Mouse (Mus musculus) erythroblast, embryonic 14.5 days (primary cell): ENCODE measurements at regions not wholly inside any gene's neighbourhood (a gene's known extent, or its start where the extent isn't known, plus 50 kb on each side); places are given as distances from the start of the nearest gene placed in this dataset.

Source experiments
- H3K27me3 ChIP-seq: 2 replicates; pipeline ENCODE4 v1.6.1; 2012; ENCODE audit warnings: inconsistent platforms; ENCODE audit not compliant: control insufficient read depth
- H3K36me3 ChIP-seq: 2 replicates; pipeline ENCODE4 v1.6.1; 2012; ENCODE audit warnings: mild to moderate bottlenecking, inconsistent platforms; ENCODE audit not compliant: control insufficient read depth
- H3K4me1 ChIP-seq: 2 replicates; pipeline ENCODE4 v1.6.1; 2012; ENCODE audit warnings: inconsistent platforms; ENCODE audit not compliant: control insufficient read depth
- H3K4me3 ChIP-seq: replicated peaks from 2 replicates; pipeline ENCODE3; 2012; ENCODE audit warnings: moderate library complexity, mild to moderate bottlenecking, inconsistent platforms
- H3K9me3 ChIP-seq: 2 replicates; pipeline ENCODE4 v1.6.1; 2012; ENCODE audit warnings: low read length, inconsistent platforms, mixed read lengths; ENCODE audit not compliant: control insufficient read depth
- GATA1 ChIP-seq: IDR thresholded peaks from 2 replicates; pipeline ENCODE4 v1.6.1; 2012; ENCODE audit warnings: low read length, inconsistent platforms, mixed read lengths
- TAL1 ChIP-seq: IDR thresholded peaks from 3 replicates; pipeline ENCODE4 v1.6.1; 2012; ENCODE audit warnings: low read length, inconsistent platforms, mixed read lengths

DNA sequence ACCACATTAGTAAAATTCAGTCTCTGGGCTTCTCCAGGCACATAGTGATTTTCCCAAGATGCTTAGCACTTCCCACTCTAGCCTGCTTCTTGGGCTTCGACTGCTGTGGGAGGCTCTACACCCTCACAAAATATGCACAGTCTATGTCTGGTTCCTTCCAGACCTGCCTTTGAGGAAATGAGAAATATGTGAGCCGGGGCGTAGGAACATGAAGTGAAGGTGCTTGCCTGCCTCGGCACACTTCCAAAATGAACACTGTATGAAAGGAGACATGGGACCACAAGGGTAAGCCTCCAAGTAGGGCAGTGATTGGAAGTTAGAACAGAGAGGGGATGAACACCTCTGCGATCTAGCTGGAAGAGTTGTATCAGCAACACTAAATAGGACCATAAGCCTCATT, 54.5 kb downstream of the Gm10260 start:
- Histone ChIP-seq H3K4me3 (no peak overlapping the region), H3K36me3 (no peaks in the 10 kb centered on the region), H3K27me3 (no peaks in the 10 kb centered on the region), H3K4me1 (no peaks in the 10 kb centered on the region), H3K9me3 (peaks cover 3% of the 10 kb centered on the region; the same call in 1 of the 2 replicates)
- TF ChIP-seq GATA1: no peak
- no peak for TF ChIP-seq TAL1

DNA sequence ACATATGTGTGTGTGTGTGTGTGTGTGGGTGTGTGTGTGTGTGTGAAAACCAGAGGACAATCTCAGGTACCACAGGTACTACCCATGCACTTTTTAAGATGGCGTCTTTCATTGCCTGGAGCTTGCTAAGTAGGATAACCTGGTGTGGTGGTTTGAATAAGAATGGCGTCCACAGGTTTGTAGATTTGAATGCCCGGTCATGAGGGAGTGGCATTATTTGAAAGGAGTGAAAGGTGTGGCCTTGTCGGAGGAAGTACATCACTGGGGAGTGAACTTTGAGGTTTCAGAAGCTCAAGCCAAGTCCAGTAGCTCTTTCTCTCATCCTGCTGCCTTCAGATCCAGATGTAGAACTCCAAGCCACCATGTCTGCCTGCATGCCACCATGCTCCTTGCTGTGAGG, 55.9 kb downstream of the Gm10260 start:
- H3K4me3 ChIP-seq: no peak overlapping the region
- peaks cover 5% of the 10 kb centered on the region for H3K4me1 ChIP-seq
- H3K27me3 ChIP-seq: no peaks in the 10 kb centered on the region
- H3K9me3 ChIP-seq: peaks cover 3% of the 10 kb centered on the region; the same call in 1 of the 2 replicates
- TF ChIP-seq GATA1 (no peak), TAL1 (no peak)
- H3K36me3 ChIP-seq: no peaks in the 10 kb centered on the region

DNA sequence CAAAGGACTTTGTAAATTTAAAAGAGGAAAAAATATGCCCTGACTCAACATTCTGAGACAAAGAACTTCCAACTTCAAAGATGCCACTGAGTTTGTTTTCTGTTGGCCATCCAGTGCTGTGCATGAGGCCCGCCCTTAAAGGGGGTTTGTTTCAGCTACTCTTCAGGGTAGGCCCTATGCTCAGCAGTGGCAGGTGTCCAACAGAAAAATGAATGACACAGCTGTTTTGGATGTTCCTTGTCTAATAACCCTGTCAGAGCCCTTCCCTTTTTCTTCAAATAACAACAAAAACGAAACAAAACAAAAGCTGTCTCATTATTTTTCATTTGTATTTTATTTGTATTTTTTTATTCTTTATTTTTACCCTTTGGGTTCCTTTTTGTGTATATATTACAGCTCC, 61.5 kb downstream of the Gm10260 start:
- peaks cover 30% of the 10 kb centered on the region for H3K4me1 ChIP-seq
- no peak for TF ChIP-seq TAL1
- TF ChIP-seq GATA1: no peak
- H3K4me3 ChIP-seq: no peak overlapping the region
- no peaks in the 10 kb centered on the region for H3K9me3 ChIP-seq
- H3K27me3 ChIP-seq: no peaks in the 10 kb centered on the region
- H3K36me3 ChIP-seq: no peaks in the 10 kb centered on the region

DNA sequence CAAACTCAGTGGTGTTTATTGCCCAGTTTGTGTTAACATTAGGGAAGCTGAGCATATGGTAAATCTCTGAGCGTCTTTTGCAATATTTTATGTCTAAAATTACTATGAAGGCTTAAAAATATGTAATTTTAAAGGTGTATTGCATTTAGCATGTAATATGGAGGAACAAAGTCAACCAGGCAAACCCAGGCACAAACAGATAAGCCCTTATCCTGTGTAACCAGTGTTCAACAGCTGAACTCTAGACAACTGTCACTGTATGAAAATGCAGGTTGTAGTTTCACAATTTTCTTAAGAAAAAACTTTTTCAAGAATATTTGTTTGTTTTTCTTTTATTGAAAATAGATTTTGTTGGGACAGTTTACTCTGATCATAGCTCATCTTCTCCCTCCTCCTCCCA, 62.1 kb downstream of the Gm10260 start:
- Histone ChIP-seq H3K9me3 (no peaks in the 10 kb centered on the region), H3K36me3 (no peaks in the 10 kb centered on the region), H3K4me3 (no peak overlapping the region), H3K4me1 (peaks cover 30% of the 10 kb centered on the region), H3K27me3 (no peaks in the 10 kb centered on the region)
- TF ChIP-seq TAL1 (no peak; the same call in 2 of the 3 replicates), GATA1 (no peak)

DNA sequence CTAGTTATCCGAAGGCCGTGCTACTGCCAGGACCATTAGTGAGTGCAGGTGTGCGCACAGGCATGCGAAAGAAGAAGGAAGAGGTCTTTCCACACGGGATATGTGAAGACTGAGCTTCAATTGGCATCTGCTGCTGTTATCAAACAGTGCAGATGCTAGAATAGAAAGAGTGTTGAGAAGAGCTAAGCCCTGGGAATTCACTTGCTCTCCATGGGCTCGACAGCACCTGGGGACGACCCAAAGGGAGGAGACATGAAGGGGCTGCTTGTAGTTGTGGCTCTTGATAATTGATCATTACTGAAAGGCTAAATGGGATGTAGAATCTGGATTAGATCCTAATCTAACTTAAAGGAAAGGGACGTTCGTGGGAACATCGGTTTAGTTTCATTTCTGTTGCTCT, 63.2 kb downstream of the Gm10260 start:
- H3K9me3 ChIP-seq: no peaks in the 10 kb centered on the region
- TF ChIP-seq TAL1: no peak
- TF ChIP-seq GATA1: no peak
- no peaks in the 10 kb centered on the region for H3K27me3 ChIP-seq
- no peaks in the 10 kb centered on the region for H3K36me3 ChIP-seq
- H3K4me3 ChIP-seq: no peak overlapping the region
- peaks cover 30% of the 10 kb centered on the region for H3K4me1 ChIP-seq

DNA sequence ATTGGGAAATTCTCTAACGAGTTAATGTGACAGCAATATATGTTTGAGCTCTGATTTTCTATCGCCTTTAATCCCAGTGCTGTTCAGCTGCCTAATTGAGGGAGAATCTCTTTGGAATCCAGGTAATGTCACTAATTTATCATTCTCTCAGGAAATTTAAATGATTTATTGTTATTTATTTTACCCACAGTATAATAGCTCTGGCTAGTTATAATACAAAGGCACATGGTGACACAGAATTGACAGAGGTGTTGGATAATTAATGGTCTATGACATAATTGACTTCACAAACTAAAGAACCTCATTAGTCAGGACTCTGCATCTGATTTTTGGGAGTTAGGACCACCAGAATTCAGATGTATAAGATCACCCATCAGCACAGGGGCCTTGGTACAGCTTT, 65.4 kb downstream of the Gm10260 start:
- Histone ChIP-seq H3K4me3 (no peak overlapping the region), H3K4me1 (peaks cover 30% of the 10 kb centered on the region), H3K27me3 (no peaks in the 10 kb centered on the region), H3K36me3 (no peaks in the 10 kb centered on the region), H3K9me3 (no peaks in the 10 kb centered on the region)
- TF ChIP-seq TAL1: no peak
- TF ChIP-seq GATA1: no peak

DNA sequence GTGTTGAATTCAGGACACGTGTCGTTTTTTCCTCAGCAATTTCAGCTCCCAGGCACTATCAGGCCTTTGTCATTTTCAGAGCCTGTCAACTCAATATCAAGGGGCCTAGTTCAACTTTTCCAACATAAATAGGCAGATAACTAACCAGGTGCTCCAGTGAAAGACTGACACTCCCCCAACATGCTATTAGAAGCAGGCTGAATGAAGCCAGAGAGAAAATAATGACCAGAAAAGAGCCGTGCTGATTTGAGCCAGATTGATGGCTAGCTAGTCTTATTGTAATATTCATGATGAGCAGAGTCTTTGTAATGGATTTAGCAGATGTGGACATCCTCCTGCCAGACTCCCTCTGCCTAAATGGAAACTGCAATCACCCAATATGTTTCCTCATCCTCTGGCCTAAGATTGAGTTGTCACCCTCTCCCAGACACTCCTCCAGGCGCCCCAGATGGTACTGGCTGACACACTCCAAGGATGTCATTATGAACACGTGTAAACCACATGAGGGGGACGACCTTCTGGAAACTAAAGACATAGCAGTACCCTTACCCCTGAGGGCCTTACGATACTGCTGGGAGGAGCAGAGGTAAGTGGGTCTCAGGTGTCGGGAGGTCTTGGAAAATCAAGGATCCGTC, 66.0 kb downstream of the Gm10260 start:
- Histone ChIP-seq H3K27me3 (no peaks in the 10 kb centered on the region), H3K4me1 (peaks cover 25% of the 10 kb centered on the region), H3K36me3 (no peaks in the 10 kb centered on the region), H3K4me3 (no peak overlapping the region), H3K9me3 (no peaks in the 10 kb centered on the region)
- TF ChIP-seq GATA1: no peak
- TF ChIP-seq TAL1: no peak

DNA sequence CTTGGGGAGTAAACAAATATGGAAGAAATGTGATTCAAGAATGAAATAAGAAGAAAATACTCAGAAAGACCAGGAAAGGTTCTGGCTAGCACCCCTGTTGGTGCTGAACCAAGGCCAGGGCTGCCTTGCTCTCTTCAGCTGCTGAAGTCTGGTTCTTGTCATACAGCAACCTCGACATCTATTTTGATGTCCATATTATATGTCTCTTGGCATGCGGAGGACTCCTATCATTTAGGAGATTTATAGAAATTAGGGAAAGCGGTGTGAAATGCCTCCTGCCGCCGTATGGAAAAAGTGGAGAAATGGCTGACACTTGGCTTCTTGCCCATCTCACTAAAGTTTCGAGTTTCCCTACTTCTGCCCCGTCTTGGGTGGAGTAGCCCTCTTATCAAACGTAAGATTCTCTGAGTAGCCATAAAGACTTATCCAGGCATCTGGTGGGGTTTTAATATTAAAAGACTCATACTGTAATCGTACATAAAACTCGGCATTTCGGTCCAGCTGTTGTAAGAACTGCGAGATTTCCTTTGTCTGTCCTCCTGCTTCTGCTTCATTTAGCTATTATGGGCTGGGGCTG, 72.0 kb downstream of the Gm10260 start:
- Histone ChIP-seq H3K4me3 (no peak overlapping the region), H3K9me3 (no peaks in the 10 kb centered on the region), H3K4me1 (peaks cover 2% of the 10 kb centered on the region; the same call in 1 of the 2 replicates), H3K36me3 (no peaks in the 10 kb centered on the region), H3K27me3 (no peaks in the 10 kb centered on the region)
- TF ChIP-seq GATA1 (no peak), TAL1 (no peak)

DNA sequence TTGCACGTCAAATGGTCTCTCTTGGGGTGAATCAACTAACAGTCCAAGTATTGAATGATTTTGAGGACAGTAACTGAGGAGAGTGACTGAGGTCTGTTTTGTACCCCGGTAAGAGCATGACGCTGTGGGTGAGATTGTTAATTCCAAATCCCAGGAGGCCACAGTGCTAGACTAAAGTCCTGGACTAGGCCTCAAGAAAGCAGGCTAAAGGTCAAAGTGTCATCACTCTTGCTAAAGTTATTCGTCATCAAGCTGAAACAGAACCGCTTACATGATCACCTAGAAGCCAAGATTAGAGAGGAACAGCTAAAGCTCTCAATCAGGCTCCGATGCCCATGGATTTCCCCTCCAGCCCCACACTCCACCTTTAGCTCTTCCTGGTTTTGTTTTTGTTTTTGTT, 76.6 kb downstream of the Gm10260 start:
- no peaks in the 10 kb centered on the region for H3K36me3 ChIP-seq
- H3K4me3 ChIP-seq: no peak overlapping the region
- H3K4me1 ChIP-seq: peaks cover 11% of the 10 kb centered on the region
- no peaks in the 10 kb centered on the region for H3K9me3 ChIP-seq
- TF ChIP-seq TAL1: no peak
- TF ChIP-seq GATA1: no peak
- H3K27me3 ChIP-seq: no peaks in the 10 kb centered on the region
